Mouse (Mus musculus): ENCODE results near the gene Kansl2.

The Kansl2 gene

DNA sequence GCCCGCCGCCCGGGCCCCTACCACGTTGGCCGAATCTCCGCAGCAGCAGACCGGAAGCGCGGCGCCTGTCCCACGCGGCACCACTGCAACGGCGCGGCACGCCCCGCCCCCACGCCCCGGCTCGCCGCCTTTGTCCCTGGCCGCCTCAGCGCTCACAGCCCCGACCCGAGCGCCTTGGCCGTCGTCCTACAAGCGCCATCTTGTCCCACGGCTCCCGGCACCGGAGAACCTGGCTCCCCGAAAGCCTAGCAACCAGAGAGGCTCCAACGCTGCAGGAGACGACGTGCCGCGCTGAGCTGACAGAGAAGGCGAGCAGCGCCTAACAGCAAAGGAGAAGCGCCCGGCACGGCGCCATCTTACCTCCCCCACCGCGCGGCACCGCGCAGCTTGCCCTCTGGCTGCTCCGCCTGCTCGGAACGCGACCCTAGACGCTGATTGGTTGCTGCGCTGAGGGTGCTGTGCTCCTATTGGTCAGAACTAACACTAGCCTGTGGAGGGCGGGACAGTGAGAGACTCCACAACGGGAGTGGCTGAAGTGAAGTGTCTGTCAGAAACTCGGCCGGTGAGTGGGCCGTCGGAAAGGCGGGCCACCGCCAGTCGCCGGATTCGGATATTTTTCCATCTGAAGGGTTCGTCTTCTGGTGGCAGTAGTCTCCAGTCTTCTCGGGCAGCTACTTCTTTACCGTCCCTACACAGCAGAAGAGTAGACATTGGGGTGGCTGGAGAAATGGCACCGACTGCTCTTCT is at the start of gene Kansl2:
Kansl2 (minus strand) TSS at position 384 of the 747 bp plus-strand sequence.
- DNase-seq, result peak; percentile 99

DNA sequence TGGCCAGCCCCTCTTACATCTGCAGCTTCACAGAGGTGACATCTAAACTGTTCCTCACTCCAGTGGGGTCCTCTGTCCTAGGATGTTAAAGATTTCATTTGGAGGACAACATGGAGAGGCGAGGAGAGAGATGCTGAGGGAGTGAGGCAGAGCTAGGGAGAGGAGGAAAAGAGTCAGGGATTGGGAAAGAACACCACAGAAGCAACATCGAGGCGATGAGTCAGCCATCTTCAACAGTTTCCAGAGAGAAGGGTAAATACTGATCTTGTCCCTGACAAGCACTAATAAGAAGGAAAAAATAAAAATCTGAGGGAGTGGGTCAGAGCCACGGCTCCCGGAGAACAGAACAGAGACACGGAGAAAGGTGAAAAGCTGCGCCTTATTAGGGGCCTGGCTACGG is 48.9 kb upstream of the Kansl2 start:
- DNase-seq, result no peak

DNA sequence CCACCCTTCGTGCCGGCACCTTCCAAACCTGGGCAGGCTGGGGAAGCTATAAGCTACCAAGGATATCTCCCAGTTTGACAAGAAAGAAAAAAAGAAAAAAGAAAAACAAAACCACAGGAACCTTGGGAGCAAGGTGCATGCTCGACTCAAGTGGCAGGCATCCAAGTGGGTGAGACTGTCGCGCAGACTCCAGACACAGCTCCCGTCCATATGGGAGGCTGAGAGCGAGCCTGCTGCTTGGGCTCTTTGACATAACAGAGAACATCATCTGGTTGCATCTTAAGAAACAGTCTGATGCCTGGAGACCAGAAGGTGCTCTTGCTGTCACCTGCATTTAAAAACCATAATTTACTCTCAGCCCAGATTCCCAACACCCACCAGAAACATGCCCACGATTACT is 48.3 kb upstream of the Kansl2 start:
- DNase-seq, result peak; percentile 61

DNA sequence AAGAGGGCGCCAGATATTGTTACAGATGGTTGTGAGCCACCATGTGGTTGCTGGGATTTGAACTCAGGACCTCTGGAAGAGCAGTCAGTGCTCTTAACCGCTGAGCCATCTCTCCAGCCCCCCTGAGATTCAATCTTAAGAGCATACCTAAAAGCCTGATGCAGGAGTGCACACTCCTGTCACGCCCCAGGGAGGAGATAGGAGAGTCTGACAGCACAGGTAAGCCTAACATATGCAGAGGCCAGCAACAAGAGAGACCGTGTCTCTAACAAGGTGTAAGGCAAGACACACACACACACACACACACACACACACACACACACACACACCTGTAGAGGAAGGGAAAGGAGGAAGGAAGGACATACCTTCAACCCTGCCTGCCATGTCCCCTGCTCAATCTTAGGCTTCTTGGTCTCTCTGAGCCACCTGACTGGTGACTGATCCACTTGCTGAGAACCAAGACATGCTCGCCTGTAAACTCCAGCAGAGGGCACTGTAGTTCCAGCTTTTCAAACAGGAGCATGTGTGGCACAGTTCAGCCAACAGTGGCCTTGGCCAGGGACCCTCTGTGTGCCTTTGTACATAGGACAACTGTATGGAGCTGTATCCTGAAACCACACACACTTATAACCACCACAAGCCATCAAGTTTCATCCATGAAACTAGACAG is 45.9 kb upstream of the Kansl2 start:
- peak; percentile 79 for DNase-seq

DNA sequence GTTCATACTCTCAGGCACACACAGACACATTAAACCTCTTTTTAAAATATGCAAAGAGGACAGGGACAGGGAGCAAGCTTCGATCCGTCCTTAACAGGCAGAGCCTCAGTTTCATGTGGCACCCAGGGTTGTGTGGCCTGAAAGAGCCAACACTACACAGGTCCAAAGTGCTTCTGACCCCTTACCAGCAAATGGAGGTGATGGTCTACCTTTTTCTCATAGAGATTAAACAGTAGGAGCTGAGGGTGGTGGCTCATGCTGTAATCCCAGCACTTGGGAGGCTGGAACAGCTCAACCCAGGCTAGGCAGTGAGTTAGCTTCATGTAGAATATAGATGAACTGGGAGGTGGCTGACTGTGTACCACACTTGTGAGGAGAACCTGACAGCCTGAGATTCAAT is 45.2 kb upstream of the Kansl2 start:
- DNase-seq, result no peak

DNA sequence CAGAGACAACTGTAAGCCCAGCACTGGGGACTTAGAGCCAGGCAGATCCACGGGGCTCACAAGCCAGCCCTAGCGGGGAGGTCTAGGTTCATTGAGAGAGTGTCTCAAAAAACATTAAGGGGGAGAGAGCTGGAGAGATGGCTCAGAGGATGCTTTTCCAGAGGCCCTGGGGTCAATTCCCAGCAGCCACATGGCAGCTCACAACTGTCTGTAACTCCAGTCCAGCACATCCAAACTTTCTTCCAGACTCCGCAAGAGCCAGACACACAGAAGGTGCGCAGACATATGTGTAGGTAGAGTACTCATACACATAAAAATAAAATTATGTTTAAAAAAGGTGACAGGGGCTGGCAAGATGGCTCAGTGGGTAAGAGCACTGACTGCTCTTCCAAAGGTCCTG is 39.2 kb upstream of the Kansl2 start:
- DNase-seq, result no peak

DNA sequence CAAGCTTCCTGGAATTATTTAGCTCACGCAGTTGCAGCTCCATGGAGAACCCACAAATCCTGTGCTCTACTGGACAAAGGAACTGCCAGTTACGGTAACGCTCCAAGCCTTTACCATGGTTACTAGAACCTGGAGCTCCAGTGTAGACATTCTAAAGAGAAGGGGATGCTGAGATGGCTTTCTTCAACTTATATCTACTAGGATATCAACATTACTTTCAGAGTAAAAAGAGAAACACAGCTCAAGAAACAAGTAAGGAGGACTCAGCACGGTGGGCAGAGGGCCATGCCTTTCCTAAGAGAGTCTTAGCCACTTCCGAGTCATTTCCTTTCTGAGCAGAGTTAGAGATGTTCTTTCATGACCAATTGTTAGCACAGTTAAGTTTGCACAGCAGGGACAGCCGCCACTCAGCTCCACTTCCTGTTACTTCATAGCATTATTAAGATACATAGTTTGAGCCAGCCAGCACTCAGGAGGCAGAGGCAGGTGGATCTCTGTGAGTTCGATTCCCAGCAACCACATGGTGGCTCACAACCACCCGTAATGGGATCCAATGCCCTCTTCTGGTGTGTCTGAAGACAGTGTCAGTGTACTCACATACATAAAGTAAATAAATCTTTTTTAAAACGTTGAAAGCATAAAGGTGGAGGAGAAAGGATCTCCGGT is 36.9 kb upstream of the Kansl2 start, which contains the start of the genes Ccnt1 and 4930415O20Rik:
Ccnt1 (minus strand) TSS at position 51 of the 666 bp plus-strand sequence.
4930415O20Rik (plus strand) TSS at position 132 of the 666 bp plus-strand sequence.
- DNase-seq, result no peak

DNA sequence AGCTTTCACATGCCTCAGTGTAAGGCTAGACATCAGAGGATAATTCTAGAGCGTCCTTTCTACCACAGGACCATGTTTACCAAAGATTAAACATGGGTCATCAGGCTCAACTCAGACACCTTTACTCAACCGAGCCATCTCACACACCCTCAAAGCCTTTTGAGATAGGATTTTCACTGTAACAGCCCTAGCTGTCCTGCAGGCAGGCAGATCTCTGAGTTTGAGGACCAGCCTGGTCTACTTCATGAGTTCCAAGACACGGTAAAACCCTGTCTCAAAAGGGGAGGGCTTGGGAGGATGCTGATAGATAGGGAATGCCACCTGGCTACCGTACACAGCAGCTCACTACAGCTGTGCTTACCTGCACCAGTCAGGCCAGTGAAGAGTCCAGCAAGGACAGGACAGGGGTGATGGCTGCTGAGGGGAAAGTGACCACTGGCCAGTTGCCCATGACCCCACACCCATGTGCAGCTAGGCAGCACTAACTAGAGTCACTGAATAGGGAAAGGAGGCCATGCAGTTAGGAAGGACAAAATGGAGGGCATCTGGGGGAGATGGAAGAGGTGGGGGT is 35.8 kb upstream of the Kansl2 start:
- peak; percentile 40 for DNase-seq

DNA sequence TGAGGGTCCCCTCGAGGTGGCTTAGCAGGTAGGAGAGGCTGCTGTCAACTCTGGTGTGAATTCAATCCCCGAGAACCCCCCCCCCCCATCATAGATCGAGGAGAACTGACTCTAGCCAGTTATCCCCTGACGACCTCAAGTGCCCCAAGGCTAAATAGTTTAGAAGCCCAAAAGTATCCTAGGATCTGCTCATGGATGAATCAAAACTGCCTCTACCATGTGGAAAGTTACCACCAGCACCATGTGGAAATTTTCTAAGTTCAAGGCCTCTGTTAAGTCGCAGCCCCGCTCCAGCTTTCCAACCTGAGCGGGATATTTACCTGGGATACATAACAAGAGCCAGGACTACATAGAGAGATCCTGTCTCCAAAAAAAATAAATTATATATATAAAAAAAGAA is 35.2 kb upstream of the Kansl2 start:
- no peak for DNase-seq

DNA sequence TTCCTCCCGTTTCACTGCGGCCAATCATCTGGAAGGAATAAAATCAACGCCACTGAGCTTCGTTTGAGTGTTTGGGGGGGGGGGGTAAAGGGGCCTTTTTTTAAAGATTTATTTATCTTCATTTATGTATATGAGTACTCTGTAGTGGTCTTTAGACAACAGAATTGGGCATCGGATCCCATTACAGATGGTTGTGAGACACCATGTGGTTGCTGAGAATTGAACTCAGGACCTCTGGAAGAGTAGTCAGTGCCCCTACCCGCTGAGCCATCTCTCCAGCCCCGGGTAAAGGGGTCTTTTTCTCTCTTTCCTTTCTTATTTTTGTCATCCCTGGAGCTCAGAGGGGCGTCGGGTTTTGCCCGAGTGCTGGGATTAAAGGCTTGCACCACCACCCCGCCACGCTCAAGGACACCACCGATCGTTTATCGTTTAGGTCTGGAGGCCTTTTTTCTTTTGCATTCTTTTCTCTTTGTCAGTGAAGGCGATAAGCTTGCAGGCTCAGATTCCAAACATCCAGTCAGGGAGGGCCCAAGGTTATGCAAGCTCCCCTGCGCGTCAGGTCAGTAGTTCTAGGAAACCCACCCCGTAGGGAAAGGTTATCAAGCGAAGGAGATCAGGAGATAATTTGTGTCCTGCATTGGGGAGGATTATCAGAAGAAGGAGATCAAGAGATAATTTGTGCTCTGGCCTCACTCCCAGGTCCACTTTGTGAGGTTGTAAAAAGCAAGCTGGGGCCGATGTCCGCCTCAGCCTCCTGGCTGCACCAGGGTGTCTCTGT is 34.4 kb upstream of the Kansl2 start:
- DNase-seq, result peak; percentile 33

DNA sequence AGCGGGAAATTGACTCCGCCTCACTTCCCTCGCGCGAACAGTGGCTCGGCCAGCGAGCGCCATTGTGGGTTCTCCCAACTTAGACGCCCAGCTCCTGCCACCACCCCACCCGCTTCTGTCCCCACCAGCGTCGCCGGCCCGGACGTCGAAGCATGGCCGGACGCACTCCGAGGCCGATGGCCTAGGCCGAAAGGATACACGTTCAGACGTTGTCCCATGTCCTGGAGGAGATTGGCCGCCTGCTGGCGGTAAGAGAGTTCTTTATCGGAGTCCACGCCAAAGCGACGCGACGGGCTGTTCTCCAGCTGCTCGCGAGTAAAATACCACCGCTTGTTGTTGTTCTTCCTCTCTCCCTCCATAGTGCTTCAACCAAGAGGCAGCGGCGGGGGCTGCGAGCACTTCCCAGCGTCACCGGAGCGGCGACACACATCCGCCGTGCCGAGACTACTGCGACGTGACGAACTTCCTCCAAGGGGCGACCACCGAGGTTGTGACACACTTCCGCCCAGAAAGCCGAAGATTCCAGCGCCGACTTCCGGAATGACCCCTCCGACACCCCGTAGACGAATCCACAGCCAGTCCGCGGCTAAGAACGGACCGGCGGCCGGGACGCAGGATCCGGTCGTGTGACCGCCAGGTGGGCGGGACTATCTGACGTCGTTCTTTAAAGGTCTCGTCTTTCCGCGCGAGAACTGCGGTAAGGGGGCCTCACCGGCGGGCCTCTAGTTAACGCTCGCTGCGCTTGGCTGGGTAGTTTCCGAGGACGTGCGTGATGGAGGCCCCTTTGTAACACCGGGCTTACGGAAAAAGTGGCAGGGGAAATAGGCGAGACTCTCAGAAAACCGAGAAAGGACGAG is 33.4 kb upstream of the Kansl2 start:
- peak; percentile 99 for DNase-seq

DNA sequence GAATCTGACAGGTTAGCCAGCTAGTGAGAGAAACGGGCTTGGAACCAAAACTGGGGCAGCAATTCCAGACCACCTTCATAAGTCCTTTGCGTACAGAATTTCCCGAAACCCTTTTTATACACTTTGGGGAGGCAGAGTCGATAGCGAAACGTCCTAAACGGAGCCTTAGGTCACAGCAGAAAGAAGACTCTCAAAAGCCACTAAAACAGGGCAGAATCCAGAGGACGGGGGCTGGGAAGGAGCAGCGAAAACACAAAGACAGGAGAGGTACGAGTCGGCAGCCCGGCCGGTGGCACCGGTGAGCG is 32.9 kb upstream of the Kansl2 start:
- DNase-seq, result no peak

DNA sequence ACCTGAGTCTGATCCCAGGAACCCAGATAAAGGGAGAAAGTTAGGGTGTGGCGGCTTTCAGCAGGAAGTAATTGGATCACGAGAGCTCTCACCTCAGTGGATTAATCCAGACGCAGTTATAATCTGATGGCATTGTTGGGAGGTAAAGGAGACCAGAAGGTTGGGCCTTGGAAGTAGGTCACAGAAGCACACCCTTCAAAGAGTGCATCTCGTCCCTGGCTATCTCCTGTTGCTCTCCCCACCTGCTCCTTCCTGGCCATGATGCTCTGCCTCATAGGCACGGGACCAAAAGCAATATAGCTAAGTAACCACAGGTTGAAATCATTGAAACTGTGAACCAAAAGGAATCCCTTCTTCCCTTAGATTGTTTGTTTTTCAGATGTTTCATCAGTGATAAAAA is 23.1 kb upstream of the Kansl2 start:
- no peak for DNase-seq

DNA sequence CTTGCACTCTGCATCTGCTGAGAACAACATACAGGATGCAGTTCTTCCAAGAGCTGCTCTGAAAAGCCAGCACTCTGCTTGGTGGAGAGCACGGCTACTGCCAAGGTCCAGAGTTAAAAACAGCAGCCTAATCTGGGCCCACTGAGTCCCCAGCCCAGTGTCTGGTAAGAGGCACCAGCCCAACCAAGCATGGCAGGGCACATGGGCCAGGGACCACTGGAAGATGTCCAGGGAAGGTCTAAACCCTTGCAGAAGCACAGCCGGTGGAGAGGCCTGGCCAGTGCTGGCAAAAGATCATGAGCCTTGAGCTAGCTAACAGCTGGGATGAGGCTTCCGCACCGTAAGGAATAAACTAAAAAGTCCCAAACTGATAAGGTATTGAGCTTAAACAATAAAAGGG is 21.8 kb upstream of the Kansl2 start:
- no peak for DNase-seq

DNA sequence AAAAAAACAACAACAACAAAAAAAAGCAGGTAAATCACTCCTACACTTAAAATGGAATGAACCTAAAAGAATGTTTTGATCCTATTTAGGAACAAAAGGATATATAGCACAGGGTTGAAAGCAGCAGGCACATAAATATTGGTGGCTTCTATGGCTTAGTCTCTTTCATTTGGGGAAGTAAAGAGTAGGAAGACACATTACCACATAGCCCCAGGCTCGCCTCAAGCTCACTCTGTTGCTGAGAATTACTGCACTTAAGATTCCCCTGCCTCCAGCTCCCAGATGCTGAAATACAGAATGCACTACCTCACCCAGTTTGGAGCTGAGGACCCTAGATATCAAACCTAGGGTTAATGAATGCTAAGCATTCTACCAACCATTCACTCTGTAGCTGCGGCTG is 18.7 kb upstream of the Kansl2 start:
- no peak for DNase-seq

DNA sequence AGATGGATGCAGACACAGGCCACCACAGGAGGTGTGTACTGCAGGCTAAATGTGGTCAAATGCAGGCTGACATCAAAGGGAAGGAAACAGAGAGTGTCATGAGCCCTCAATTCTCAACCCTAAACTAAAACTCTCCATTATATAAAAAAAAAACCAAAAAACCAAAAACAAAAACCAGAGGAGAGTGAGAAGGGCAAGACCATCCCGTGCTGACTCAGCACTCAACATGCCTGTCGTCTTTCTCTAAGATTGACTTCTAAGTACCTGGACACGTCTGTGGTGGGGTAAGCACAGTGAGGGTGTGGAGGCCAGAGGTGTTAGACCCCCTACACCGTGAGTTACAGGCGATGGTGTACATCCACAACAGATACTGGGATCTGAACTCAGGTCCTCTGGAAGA is 12.8 kb upstream of the Kansl2 start:
- DNase-seq, result no peak

DNA sequence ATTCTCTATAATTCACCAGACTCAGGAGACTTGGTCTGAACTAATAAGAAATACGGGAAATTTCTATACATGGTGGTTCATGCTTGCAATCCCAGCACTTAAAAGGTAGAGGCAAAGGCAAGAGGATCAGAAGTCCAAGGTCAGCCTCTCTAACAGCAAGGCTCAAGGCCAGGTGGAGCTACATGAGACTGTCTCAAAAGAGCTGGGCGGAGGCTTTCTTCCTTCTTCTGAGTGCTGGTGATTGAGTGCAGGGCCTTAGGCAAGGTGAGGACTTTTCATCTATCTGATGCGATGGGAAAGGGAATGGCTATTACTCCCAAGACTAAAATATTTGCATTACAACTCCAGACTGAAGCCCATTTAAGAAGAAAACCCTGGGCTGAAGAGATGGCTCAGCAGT is 11.1 kb upstream of the Kansl2 start:
- no peak for DNase-seq

DNA sequence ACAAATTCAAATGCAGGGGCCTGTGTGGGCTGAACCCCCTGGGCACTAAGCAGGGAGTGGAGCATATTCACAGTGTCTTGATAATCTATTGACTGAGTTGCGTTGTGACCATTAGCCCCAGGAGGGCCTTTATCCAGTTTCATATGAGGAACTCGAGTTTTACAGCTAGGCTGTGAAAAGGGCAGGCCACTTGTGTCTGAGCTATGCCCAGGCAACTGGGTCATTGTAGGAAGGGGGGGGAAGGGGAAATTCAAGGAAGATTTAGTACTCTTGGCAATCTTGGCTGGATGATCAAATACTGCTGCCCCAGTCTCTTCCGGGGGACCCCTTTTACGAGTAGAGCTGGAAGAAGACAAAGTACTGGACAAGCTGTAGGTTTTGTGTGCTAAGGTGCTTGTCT is 9.3 kb upstream of the Kansl2 start:
- no peak for DNase-seq

DNA sequence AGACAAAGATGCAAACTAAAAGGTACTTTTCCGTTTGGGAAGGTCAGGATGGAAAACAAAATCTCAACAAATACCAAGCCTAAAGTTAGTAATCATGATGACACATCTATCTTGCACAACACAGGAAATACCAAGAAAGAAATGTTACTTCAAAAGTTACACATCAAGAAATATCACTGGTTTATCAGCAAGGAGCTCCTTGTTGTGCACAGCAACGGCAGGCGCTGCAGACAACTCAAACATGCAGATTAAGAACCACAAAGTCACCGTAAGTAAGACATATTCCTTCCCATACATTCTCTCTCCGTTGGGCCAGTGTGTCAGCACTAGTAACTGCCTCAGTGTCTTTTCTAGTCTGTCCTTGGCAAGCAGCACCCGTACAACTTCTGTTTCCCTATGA is 7.0 kb upstream of the Kansl2 start:
- no peak for DNase-seq

DNA sequence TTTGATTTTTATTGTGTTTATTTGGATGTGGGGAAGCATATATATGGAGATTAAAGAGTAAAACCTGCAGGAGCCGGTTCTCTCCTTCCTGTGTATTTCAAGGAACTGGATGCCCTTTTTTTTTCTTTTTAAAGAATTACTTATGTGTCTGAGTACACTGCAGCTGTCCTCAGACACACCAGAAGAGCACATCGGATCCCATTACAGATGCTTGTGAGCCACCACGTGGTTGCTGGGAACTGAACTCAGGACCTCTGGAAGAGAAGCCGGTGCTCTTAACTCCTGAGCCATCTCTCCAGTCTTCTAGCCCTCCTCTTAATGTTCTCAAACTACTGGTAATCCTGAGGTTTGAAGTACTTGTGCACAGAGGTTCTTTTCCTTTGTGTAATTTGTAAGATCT is 3.9 kb upstream of the Kansl2 start:
- DNase-seq, result no peak

DNA sequence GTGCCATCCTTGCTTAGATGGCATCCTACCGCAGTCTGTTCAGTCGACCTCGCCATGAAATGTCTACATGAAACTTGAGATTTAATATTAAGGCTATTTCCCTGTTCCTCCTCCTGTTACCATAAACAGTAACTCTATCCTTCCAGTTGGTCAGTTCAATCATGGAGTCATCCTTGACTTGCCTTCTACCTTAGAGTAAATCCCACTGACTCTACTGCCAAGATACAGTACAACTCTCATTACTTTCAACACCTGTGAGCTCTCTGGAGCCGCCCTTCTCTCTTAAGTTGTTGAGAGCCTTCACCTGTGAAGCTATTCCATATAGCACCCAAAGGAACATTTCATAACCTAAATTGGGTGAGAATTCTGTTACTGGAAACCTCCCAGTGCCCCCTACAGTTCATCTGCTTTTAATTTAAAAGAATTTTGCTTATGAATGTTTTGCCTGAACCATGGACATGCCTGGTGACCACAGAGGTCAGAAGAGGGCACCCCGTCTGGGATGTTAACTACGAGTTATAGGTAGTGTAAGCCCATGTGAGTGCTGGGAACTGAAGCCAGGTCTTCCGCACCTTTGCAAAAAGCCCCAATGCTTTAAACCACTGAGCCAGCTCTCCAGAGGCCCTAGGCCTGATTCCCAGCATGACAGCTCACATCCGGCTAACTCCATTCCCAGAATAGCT is 2.9 kb upstream of the Kansl2 start:
- no peak for DNase-seq
